Mouse (Mus musculus): ENCODE data around the gene Tssc4. TPM values are rescaled to one million over a fixed set of nuclear protein-coding genes. Genes with fewer than 3 reads are reported as not detected.

The Tssc4 gene
- total and polyA plus RNA-seq, 2 experiments from 2014 or later = 86.5 to 91.8 TPM

DNA sequence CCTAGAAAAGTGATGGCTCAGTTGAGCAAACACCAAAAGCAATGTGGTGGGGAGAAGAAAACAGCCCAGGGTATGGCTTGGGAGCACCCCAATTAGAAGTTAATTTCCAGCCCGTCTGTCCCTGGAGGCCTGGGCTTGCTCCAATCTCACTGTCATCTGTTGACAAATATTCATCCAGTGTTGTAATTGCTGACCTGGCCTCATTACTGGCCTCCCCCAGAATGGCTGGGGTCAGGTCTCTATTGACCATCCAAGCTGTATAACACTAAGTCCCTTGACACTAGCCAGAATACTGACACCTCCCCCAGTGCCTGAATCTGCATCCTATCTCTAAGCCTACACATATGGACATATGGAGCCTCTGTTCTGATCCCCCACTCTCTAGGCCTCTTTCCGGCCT, 8.3 kb downstream of the Tssc4 start:
- ATAC-seq = no peak
- no peak for DNase-seq
- TF ChIP-seq CTCF (IDR thresholded peaks at IDR 0.05; ENCODE audit: low read depth) = no peak
- Histone ChIP-seq H3K27me3 (ENCODE audit: insufficient read depth, low read length) (no peaks in the 10 kb centered on the region), H3K36me3 (ENCODE audit: insufficient read depth) (no peaks in the 10 kb centered on the region), H3K4me3 (ENCODE audit: low read depth, low read length) (no peak overlapping the region), H3K4me2 (ENCODE audit: low read depth) (no peak overlapping the region), H3K27ac (ENCODE audit: low read depth, low read length) (no peak overlapping the region), H3K9ac (no peak overlapping the region), H3K9me3 (ENCODE audit: low read length) (no peaks in the 10 kb centered on the region), H3K4me1 (ENCODE audit: insufficient read depth) (no peaks in the 10 kb centered on the region)
- WGBS = 86% methylated on average over 2 of the region's 2 CpGs

DNA sequence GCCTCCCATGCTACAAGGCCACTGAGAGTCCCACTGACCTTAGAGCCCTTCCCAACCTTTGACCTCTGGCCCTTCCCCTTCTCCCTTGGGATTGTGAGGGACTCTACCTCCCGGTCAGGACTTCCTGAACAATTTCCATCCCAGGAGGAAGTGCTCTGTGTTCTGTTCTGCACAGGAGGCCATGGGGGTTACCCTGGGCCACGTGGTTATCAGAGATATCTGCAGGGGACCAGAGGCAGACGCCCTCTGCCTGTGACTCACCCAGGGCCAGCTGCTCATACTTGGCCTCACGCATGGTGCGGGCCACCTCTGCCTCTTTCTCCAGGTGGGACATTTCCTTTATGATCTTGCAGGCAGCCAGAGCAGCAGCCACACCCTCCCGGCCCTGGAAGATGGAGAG, 13.0 kb downstream of the Tssc4 start:
- ATAC-seq (no peak), DNase-seq (no peak)
- Histone ChIP-seq H3K27ac (ENCODE audit: low read depth, low read length) (no peak overlapping the region), H3K4me2 (ENCODE audit: low read depth) (no peak overlapping the region), H3K9me3 (ENCODE audit: low read length) (no peaks in the 10 kb centered on the region), H3K4me3 (ENCODE audit: low read depth, low read length) (no peak overlapping the region), H3K27me3 (ENCODE audit: insufficient read depth, low read length) (no peaks in the 10 kb centered on the region), H3K4me1 (ENCODE audit: insufficient read depth) (no peaks in the 10 kb centered on the region), H3K36me3 (ENCODE audit: insufficient read depth) (no peaks in the 10 kb centered on the region), H3K9ac (no peak overlapping the region)
- WGBS = 78% methylated on average over 6 of the region's 6 CpGs
- TF ChIP-seq CTCF (IDR thresholded peaks at IDR 0.05; ENCODE audit: low read depth) = no peak

DNA sequence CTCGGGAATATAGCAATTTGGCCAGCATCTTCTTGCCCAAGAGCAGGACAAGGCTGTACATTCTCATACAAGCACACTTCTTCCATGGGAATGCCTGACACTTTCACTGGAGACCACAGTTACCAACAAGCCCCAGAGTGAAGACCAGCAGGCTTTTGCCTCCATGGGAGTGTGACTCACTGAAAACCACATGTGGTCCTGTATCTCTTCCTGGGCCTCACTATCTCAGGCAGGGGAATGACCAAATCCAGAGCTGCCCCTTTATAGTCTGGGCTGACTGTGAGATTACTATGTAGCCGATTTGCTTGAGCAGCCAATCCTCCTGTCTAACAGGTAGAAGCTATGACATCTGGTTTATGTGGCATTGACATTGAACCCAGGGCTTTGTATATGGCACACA, 14.7 kb downstream of the Tssc4 start:
- no peak overlapping the region for H3K4me2 ChIP-seq (ENCODE audit: low read depth)
- no peaks in the 10 kb centered on the region for H3K36me3 ChIP-seq (ENCODE audit: insufficient read depth)
- no peaks in the 10 kb centered on the region for H3K27me3 ChIP-seq (ENCODE audit: insufficient read depth, low read length)
- DNase-seq = no peak
- no peaks in the 10 kb centered on the region for H3K9me3 ChIP-seq (ENCODE audit: low read length)
- no peak overlapping the region for H3K9ac ChIP-seq
- no peak for TF ChIP-seq CTCF (IDR thresholded peaks at IDR 0.05; ENCODE audit: low read depth)
- no peak overlapping the region for H3K4me3 ChIP-seq (ENCODE audit: low read depth, low read length)
- no peak overlapping the region for H3K27ac ChIP-seq (ENCODE audit: low read depth, low read length)
- 81% methylated on average over 2 of the region's 2 CpGs for WGBS
- H3K4me1 ChIP-seq (ENCODE audit: insufficient read depth) = no peaks in the 10 kb centered on the region
- ATAC-seq = no peak

DNA sequence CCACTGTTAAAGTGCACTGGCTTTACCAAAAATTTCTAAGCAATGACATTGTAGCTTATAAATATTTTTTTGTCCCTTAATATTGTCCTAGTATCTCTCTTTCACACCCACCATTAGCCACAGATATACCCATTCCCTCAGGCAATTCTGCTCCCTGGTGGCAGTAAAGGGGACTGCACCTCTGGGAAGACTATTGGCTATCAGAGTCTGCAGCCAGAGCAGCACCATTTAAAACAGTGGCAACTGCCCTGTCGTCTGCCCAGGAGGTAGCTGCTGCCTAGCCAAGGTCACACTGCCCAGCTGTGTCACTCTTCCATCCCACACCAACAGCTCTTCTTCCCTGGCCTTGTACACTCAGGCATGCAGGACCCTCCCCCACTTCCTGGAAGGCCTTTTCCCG, 17.3 kb downstream of the Tssc4 start:
- no peaks in the 10 kb centered on the region for H3K27me3 ChIP-seq (ENCODE audit: insufficient read depth, low read length)
- no peak overlapping the region for H3K9ac ChIP-seq
- no peaks in the 10 kb centered on the region for H3K4me1 ChIP-seq (ENCODE audit: insufficient read depth)
- H3K9me3 ChIP-seq (ENCODE audit: low read length) = no peaks in the 10 kb centered on the region
- WGBS = 50% methylated on average over 2 of the region's 2 CpGs
- no peaks in the 10 kb centered on the region for H3K36me3 ChIP-seq (ENCODE audit: insufficient read depth)
- H3K27ac ChIP-seq (ENCODE audit: low read depth, low read length) = no peak overlapping the region
- TF ChIP-seq CTCF (IDR thresholded peaks at IDR 0.05; ENCODE audit: low read depth) = peak; percentile 76
- ATAC-seq (no peak; the same call in 1 of the 2 replicates), DNase-seq (peak; percentile 30)
- H3K4me3 ChIP-seq (ENCODE audit: low read depth, low read length) = no peak overlapping the region
- no peak overlapping the region for H3K4me2 ChIP-seq (ENCODE audit: low read depth)

DNA sequence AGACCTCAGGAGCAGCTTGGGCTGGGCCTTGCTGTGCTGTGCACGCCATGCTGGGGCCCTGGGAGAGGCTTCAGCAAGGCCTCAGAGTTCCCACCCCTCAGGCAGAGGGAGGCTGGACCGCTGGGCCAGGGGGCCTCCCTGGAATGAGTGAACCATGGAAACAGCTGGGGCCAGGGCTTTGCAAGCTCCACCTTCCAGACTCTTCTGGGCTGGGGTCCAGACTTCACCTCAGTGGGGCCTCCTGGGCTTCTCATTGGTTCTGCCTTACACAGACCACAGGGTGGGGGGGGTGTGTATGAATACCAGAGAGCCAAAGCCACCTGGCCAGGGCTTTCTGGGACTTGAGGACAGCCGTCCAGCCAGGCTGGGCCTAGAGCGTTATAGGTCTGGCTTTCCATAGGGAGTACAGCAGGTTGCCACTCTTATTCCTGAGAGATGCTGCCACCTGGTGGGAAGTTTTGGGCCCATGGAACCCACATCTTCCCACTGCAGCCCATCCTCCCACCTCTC, 18.1 kb downstream of the Tssc4 start:
- no peaks in the 10 kb centered on the region for H3K36me3 ChIP-seq (ENCODE audit: insufficient read depth)
- no peak overlapping the region for H3K4me3 ChIP-seq (ENCODE audit: low read depth, low read length)
- no peaks in the 10 kb centered on the region for H3K27me3 ChIP-seq (ENCODE audit: insufficient read depth, low read length)
- ATAC-seq (no peak), DNase-seq (peak; percentile 31)
- WGBS = 41% methylated on average over 4 of the region's 4 CpGs
- no peak overlapping the region for H3K27ac ChIP-seq (ENCODE audit: low read depth, low read length)
- peak; percentile 61 for TF ChIP-seq CTCF (IDR thresholded peaks at IDR 0.05; ENCODE audit: low read depth)
- no peaks in the 10 kb centered on the region for H3K4me1 ChIP-seq (ENCODE audit: insufficient read depth)
- no peaks in the 10 kb centered on the region for H3K9me3 ChIP-seq (ENCODE audit: low read length)
- H3K9ac ChIP-seq = no peak overlapping the region
- no peak overlapping the region for H3K4me2 ChIP-seq (ENCODE audit: low read depth)

DNA sequence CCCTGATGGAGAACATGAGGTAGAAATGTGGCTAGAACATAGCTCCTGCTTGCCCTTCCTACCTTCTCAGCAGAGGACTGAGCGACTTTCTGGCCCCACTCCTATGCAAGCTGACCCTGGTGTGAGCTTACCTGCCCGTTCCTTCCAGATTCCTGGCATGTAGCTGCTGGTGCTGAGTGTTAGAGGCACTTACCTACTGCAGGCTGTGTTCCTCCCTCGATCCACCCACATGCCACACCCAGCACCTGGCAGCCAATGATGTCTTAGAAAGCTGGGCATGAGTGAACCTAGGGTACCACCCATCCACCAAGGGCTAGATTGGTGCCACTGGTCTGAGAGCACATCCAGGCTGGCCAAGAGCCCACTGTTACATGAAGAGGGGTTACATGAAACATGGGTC, 24.8 kb downstream of the Tssc4 start:
- H3K4me2 ChIP-seq (ENCODE audit: low read depth) = no peak overlapping the region
- H3K27ac ChIP-seq (ENCODE audit: low read depth, low read length) = no peak overlapping the region
- no peaks in the 10 kb centered on the region for H3K9me3 ChIP-seq (ENCODE audit: low read length)
- H3K4me3 ChIP-seq (ENCODE audit: low read depth, low read length) = no peak overlapping the region
- H3K27me3 ChIP-seq (ENCODE audit: insufficient read depth, low read length) = no peaks in the 10 kb centered on the region
- TF ChIP-seq CTCF (IDR thresholded peaks at IDR 0.05; ENCODE audit: low read depth) = no peak
- no peaks in the 10 kb centered on the region for H3K36me3 ChIP-seq (ENCODE audit: insufficient read depth)
- WGBS = 70% methylated on average over 3 of the region's 3 CpGs
- no peak for ATAC-seq
- no peak for DNase-seq
- no peaks in the 10 kb centered on the region for H3K4me1 ChIP-seq (ENCODE audit: insufficient read depth)
- H3K9ac ChIP-seq = no peak overlapping the region

DNA sequence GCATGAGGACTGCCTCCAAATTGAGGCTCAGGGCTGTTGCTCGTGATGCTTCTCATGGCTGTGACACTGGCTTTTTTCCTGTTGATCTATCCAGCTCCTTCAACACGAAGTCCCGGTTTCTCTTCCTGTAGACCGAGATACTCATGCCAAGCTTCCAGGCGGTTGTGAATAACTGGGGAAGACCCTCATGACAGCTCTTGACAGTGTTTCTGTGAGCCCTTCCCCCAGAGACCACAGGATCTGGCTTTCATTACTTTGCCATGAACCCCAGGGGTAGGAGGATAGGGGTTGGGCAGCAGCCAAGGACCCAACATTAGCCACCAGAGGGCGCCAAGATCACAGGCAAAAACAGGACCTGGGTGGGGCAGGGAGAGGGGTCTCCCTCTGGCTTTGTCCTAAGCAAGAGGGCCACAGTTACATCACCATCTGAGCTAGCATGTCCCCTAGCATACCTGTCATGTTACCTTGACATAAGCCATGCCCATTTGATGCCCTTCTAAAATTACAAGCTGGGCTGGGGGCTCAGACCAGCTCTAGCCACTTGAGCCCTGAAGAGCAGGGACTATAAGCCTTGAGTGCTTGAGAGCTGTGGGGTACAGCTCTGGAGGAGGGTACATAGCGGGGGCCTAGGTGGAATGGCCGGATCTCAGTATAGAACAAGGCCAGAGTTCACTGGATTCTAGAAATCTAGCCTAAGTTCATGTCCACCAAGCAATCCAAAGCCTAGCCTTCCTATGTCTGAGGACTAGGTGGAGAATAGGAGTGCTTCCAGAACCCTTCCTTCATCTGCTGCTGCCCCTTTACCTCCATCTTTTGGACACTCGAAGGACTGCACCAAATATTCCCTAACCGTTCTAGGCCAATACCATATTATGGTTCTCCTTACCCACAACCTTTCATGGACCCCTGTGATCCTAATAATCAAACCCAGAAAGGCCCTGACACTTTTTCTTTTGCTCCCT, 25.8 kb downstream of the Tssc4 start, which contains the start of gene Trpm5:
Trpm5 (minus strand) TSS at position 51 of the 962 bp plus-strand sequence.
- Histone ChIP-seq H3K4me2 (ENCODE audit: low read depth) (no peak within 1 kb of the TSS), H3K9ac (no peak within 1 kb of the TSS), H3K4me3 (ENCODE audit: low read depth, low read length) (no peak within 1 kb of the TSS), H3K9me3 (ENCODE audit: low read length) (no peaks in the 10 kb centered on the region), H3K4me1 (ENCODE audit: insufficient read depth) (no peaks in the 10 kb centered on the region), H3K27ac (ENCODE audit: low read depth, low read length) (no peak within 1 kb of the TSS), H3K36me3 (ENCODE audit: insufficient read depth) (no peaks in the 10 kb centered on the region), H3K27me3 (ENCODE audit: insufficient read depth, low read length) (no peaks in the 10 kb centered on the region)
- ATAC-seq (no peak), DNase-seq (peak; percentile 29)
- TF ChIP-seq CTCF (IDR thresholded peaks at IDR 0.05; ENCODE audit: low read depth) = peak; percentile 73
- 49% methylated on average over 10 of the region's 10 CpGs for WGBS

All from forebrain, postnatal 0 days (tissue).